Mouse (Mus musculus): ENCODE measurements around the gene Rnf217. TPM values are rescaled to one million over a fixed set of nuclear protein-coding genes. Genes with fewer than 3 reads are reported as not detected.
A peak's percentile ranks its signal among the peaks of the same experiment; 100 is the strongest.

Rnf217 gene
- polyA plus RNA-seq (2015; fragmentation: Nextera tagmentation; extraction: Ambion mirVana), result 0.94 and 0.96 TPM in 2 replicates

GRCm38 (mm10) chr10:31609066-31609961 is at the start of gene Rnf217:
Gene Rnf217, minus strand, starts transcription at chr10:31609184.
- H3K9me3 ChIP-seq, result no peaks in the 10 kb centered on the region
- WGBS, result under 1% methylated on average over 100 of the region's 106 CpGs
- H3K4me2 ChIP-seq, result peak within 1 kb of the TSS; percentile 81
- peaks cover 41% of the 10 kb centered on the region for H3K4me1 ChIP-seq
- H3K27me3 ChIP-seq (replicated peaks), result no peaks in the 10 kb centered on the region
- H3K36me3 ChIP-seq, result no peaks in the 10 kb centered on the region
- H3K9ac ChIP-seq, result peak within 1 kb of the TSS; percentile 98
- peak within 1 kb of the TSS; percentile 83 for H3K27ac ChIP-seq (replicated peaks)
- peak within 1 kb of the TSS; percentile 94 for H3K4me3 ChIP-seq
- peak; percentile 65 for ATAC-seq (ENCODE audit: extremely low read depth, insufficient number of reproducible peaks, low FRiP score, low TSS enrichment)

GRCm38 (mm10) chr10:31647270-31647669 is 38.3 kb upstream of the Rnf217 start:
- H3K9me3 ChIP-seq, result no peaks in the 10 kb centered on the region
- H3K27me3 ChIP-seq (replicated peaks), result no peaks in the 10 kb centered on the region
- no peaks in the 10 kb centered on the region for H3K36me3 ChIP-seq
- 61% methylated on average over 3 of the region's 3 CpGs for WGBS
- H3K4me2 ChIP-seq, result no peak overlapping the region
- no peak overlapping the region for H3K9ac ChIP-seq
- H3K27ac ChIP-seq (replicated peaks), result no peak overlapping the region
- no peak overlapping the region for H3K4me3 ChIP-seq
- no peaks in the 10 kb centered on the region for H3K4me1 ChIP-seq
- no peak for ATAC-seq (ENCODE audit: extremely low read depth, insufficient number of reproducible peaks, low FRiP score, low TSS enrichment)

GRCm38 (mm10) chr10:31646083-31646482 is 37.1 kb upstream of the Rnf217 start:
- Histone ChIP-seq H3K4me2 (no peak overlapping the region), H3K36me3 (no peaks in the 10 kb centered on the region), H3K27ac (replicated peaks) (no peak overlapping the region), H3K27me3 (replicated peaks) (no peaks in the 10 kb centered on the region), H3K4me1 (no peaks in the 10 kb centered on the region), H3K9me3 (no peaks in the 10 kb centered on the region), H3K9ac (no peak overlapping the region), H3K4me3 (no peak overlapping the region)
- ATAC-seq (ENCODE audit: extremely low read depth, insufficient number of reproducible peaks, low FRiP score, low TSS enrichment), result no peak
- WGBS, result 64% methylated on average over 1 of the region's 1 CpGs

- no peak overlapping the region for H3K27ac ChIP-seq (replicated peaks)
- no peak overlapping the region for H3K4me2 ChIP-seq
- no peak for ATAC-seq (ENCODE audit: extremely low read depth, insufficient number of reproducible peaks, low FRiP score, low TSS enrichment)
- H3K9me3 ChIP-seq, result no peaks in the 10 kb centered on the region
- no peaks in the 10 kb centered on the region for H3K36me3 ChIP-seq
- no peak overlapping the region for H3K4me3 ChIP-seq
- H3K4me1 ChIP-seq, result no peaks in the 10 kb centered on the region
- no peaks in the 10 kb centered on the region for H3K27me3 ChIP-seq (replicated peaks)
- no peak overlapping the region for H3K9ac ChIP-seq
- WGBS, result 77% methylated on average over 3 of the region's 3 CpGs
These were observed 26.1 kb upstream of the Rnf217 start for GRCm38 (mm10) chr10:31635098-31635497.

- Histone ChIP-seq H3K4me3 (no peak overlapping the region), H3K27ac (replicated peaks) (no peak overlapping the region), H3K4me1 (no peaks in the 10 kb centered on the region), H3K4me2 (no peak overlapping the region), H3K27me3 (replicated peaks) (no peaks in the 10 kb centered on the region), H3K9me3 (no peaks in the 10 kb centered on the region), H3K9ac (no peak overlapping the region), H3K36me3 (no peaks in the 10 kb centered on the region)
- whole genome bisulfite sequencing, result 69% methylated on average over 1 of the region's 1 CpGs
- no peak for ATAC-seq (ENCODE audit: extremely low read depth, insufficient number of reproducible peaks, low FRiP score, low TSS enrichment)
These were observed 23.0 kb upstream of the Rnf217 start for GRCm38 (mm10) chr10:31632005-31632404.

GRCm38 (mm10) chr10:31615355-31615754 is 6.4 kb upstream of the Rnf217 start:
- Histone ChIP-seq H3K4me2 (no peak overlapping the region), H3K4me1 (no peaks in the 10 kb centered on the region), H3K9me3 (no peaks in the 10 kb centered on the region), H3K27me3 (replicated peaks) (no peaks in the 10 kb centered on the region), H3K9ac (no peak overlapping the region), H3K27ac (replicated peaks) (no peak overlapping the region), H3K36me3 (no peaks in the 10 kb centered on the region), H3K4me3 (no peak overlapping the region)
- ATAC-seq (ENCODE audit: extremely low read depth, insufficient number of reproducible peaks, low FRiP score, low TSS enrichment), result no peak
- 46% methylated on average over 2 of the region's 2 CpGs for WGBS

GRCm38 (mm10) chr10:31614111-31614510 is 5.1 kb upstream of the Rnf217 start:
- Histone ChIP-seq H3K4me3 (no peak overlapping the region), H3K36me3 (no peaks in the 10 kb centered on the region), H3K27me3 (replicated peaks) (no peaks in the 10 kb centered on the region), H3K4me1 (0 out of 2 replicates have a peak, but pooled peaks cover 3% of the 10 kb centered on the region), H3K9me3 (no peaks in the 10 kb centered on the region), H3K9ac (no peak overlapping the region), H3K27ac (replicated peaks) (no peak overlapping the region), H3K4me2 (no peak overlapping the region)
- ATAC-seq (ENCODE audit: extremely low read depth, insufficient number of reproducible peaks, low FRiP score, low TSS enrichment), result no peak
- WGBS, result 71% methylated on average over 1 of the region's 1 CpGs

- Histone ChIP-seq H3K9me3 (no peaks in the 10 kb centered on the region), H3K27me3 (replicated peaks) (no peaks in the 10 kb centered on the region), H3K4me2 (peak overlapping the region; percentile 81), H3K4me3 (peak overlapping the region; percentile 94), H3K36me3 (no peaks in the 10 kb centered on the region), H3K27ac (replicated peaks) (peak overlapping the region; percentile 83), H3K9ac (peak overlapping the region; percentile 98), H3K4me1 (peaks cover 47% of the 10 kb centered on the region)
- WGBS, result 1% methylated on average over 37 of the region's 60 CpGs
- no peak; the same call in 1 of the 2 replicates for ATAC-seq (ENCODE audit: extremely low read depth, insufficient number of reproducible peaks, low FRiP score, low TSS enrichment)
These were observed 431 bp downstream of the Rnf217 start for GRCm38 (mm10) chr10:31608441-31609065.

- H3K9me3 ChIP-seq, result no peaks in the 10 kb centered on the region
- 13% methylated on average over 11 of the region's 11 CpGs for WGBS
- no peak; the same call in 1 of the 2 replicates for ATAC-seq (ENCODE audit: extremely low read depth, insufficient number of reproducible peaks, low FRiP score, low TSS enrichment)
These were observed 1.8 kb downstream of the Rnf217 start for GRCm38 (mm10) chr10:31606981-31607867.

GRCm38 (mm10) chr10:31603855-31604254 is 5.1 kb downstream of the Rnf217 start:
- 80% methylated on average over 4 of the region's 4 CpGs for WGBS
- H3K4me1 ChIP-seq, result peaks cover 51% of the 10 kb centered on the region
- H3K36me3 ChIP-seq, result no peaks in the 10 kb centered on the region
- H3K27me3 ChIP-seq (replicated peaks), result no peaks in the 10 kb centered on the region
- no peaks in the 10 kb centered on the region for H3K9me3 ChIP-seq
- H3K4me2 ChIP-seq, result no peak overlapping the region
- no peak for ATAC-seq (ENCODE audit: extremely low read depth, insufficient number of reproducible peaks, low FRiP score, low TSS enrichment)
- no peak overlapping the region for H3K27ac ChIP-seq (replicated peaks)
- no peak overlapping the region for H3K4me3 ChIP-seq
- no peak overlapping the region for H3K9ac ChIP-seq

More at GRCm38 (mm10) chr10:31606981-31607867, 1.8 kb downstream of the Rnf217 start:
- peak overlapping the region; percentile 94 for H3K4me3 ChIP-seq
- H3K27me3 ChIP-seq (replicated peaks), result no peaks in the 10 kb centered on the region
- H3K9ac ChIP-seq, result peak overlapping the region; percentile 98
- peaks cover 51% of the 10 kb centered on the region for H3K4me1 ChIP-seq
- H3K27ac ChIP-seq (replicated peaks), result peak overlapping the region; percentile 83
- H3K36me3 ChIP-seq, result no peaks in the 10 kb centered on the region
- peak overlapping the region; percentile 81 for H3K4me2 ChIP-seq

GRCm38 (mm10) chr10:31600116-31600515 is 8.9 kb downstream of the Rnf217 start:
- H3K4me3 ChIP-seq, result no peak overlapping the region
- no peak for ATAC-seq (ENCODE audit: extremely low read depth, insufficient number of reproducible peaks, low FRiP score, low TSS enrichment)
- 75% methylated on average over 6 of the region's 6 CpGs for whole genome bisulfite sequencing
- H3K27me3 ChIP-seq (replicated peaks), result no peaks in the 10 kb centered on the region
- H3K4me1 ChIP-seq, result peaks cover 31% of the 10 kb centered on the region
- no peak overlapping the region for H3K9ac ChIP-seq
- H3K4me2 ChIP-seq, result no peak overlapping the region
- H3K27ac ChIP-seq (replicated peaks), result no peak overlapping the region
- H3K9me3 ChIP-seq, result no peaks in the 10 kb centered on the region
- H3K36me3 ChIP-seq, result no peaks in the 10 kb centered on the region

Data from heart, embryonic 13.5 days (tissue).